Comparison of ENCODE assay signal across 11 mouse cellular contexts in the genomic region with DNA sequence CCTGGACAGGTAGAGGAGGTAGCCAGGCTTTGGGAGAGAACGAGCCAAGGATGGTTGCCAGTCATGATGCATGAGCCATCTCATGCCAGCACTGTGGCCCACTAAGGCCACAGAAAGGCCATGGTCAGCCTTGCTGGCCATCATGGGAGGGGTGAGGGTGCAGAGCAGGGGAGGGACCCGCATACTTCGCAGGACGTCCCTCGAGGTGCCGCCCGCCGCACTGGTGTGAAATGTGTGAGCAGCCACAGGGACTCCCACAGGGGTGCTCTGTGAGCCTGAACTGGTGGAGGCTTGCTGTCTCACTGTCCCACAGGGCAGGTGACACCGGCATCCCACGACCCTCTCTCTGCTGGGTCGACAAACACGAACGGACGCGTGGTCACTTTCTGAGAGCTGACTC.
"Had no signal": no experiment of that assay in that cellular context is flagged by ENCODE, and none has a peak within 500 bp of the region (broad histone marks: within the 10 kb centered on the region; RNA-seq: fewer than 3 reads in every experiment).

No protein-coding gene starts in this region.

- H3K27ac ChIP-seq: kidney, postnatal 0 days; midbrain, embryonic 15.5 days; stomach, postnatal 0 days had no signal

- H3K4me3 ChIP-seq: midbrain, embryonic 15.5 days had no signal

- DNase-seq: kidney, adult 9 months; kidney, postnatal 36 days; left cerebral cortex, postnatal 4 days; lung, embryonic 14.5 days; lung, postnatal 10 days; thymus, postnatal 4 days had no signal

- H3K9me3 ChIP-seq: midbrain, embryonic 15.5 days had no signal

- ATAC-seq: midbrain, embryonic 15.5 days had no signal

- H3K27me3 ChIP-seq: midbrain, embryonic 15.5 days had no signal

- H3K9ac ChIP-seq: lung, embryonic 14.5 days; midbrain, embryonic 15.5 days had no signal

- H3K36me3 ChIP-seq: midbrain, embryonic 15.5 days had no signal

- H3K4me2 ChIP-seq: liver, embryonic 11.5 days; lung, embryonic 14.5 days; midbrain, embryonic 11.5 days; midbrain, embryonic 15.5 days had no signal
